Mouse (Mus musculus): ENCODE results near the gene Six5.
A peak's percentile ranks its signal among the peaks of the same experiment; 100 is the strongest.

- peak; percentile 73 for TF ChIP-seq CTCF (IDR thresholded peaks at IDR 0.05; ENCODE audit: control insufficient read depth, insufficient read depth, insufficient replicate concordance, low read depth, low read length)
- 0 out of 2 replicates have a peak, but pooled peaks have one; percentile 22 for TF ChIP-seq POLR2A (IDR thresholded peaks at IDR 0.05; ENCODE audit: control insufficient read depth, low read depth, low read length)
These were observed 1.2 kb upstream of the Six5 start for GRCm38 (mm10) chr7:19093174-19093521.
